Mouse (Mus musculus): ENCODE measurements around the gene Wasf1.

DNA sequence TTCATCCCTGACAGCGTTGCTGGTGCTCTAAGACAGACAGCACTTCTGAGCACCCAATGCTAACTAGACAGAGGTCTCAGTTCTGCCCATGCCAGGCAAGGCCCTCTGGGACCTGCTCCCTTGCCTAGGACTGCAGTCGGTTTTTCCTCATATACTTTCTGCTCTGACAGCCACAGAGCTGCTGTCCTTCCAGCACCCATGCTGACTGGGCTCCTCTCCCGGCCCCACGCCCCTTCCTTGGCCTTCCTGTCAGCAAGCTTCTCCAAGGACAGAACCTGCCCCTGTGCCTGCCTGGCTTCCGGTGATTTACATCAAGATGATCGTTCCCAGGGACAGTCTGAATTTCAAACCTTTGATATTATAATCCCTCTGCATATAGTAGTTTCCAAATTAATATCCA, 37.6 kb upstream of the Wasf1 start:
- TF ChIP-seq CTCF (IDR thresholded peaks at IDR 0.05; ENCODE audit: low read depth) (no peak), EP300 (optimal IDR thresholded peaks at IDR 0.05) (no peak)
